Comparison of ENCODE assay signal across 9 mouse cellular contexts in the genomic region with DNA sequence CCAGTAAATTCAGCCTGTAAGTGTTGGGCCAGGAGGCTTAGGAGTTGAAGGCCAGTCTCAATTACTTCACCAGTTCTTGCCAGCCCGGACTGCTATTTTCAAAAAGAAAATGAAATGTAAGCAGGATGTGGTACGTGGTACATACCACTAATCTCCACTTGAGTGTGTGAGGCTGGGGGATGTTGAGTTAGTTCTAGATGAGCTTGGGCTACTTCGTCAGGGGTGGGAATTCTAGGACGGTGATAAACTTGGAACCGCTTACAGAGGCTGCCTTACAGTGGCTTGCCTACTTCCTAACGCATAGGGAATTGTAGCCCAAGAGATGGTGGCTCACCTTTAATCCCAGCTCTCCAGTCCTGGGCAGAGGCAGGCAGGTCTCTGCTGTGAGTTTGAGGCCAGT. TPM values are rescaled to one million over a fixed set of nuclear protein-coding genes. Genes with fewer than 3 reads are reported as not detected.
DNase-seq lines count a peak whose midpoint lies in the region; ATAC-seq and TF ChIP-seq lines count a peak whose summit lies in the region.
"Had no signal": no experiment of that assay in that cellular context is flagged by ENCODE, and none has a peak within 500 bp of the region (broad histone marks: within the 10 kb centered on the region; RNA-seq: fewer than 3 reads in every experiment).

No protein-coding gene starts in this region.

- WGBS in lung, embryonic 16.5 days, result 83% methylated on average over 6 of the region's 6 CpGs
- WGBS in embryonic facial prominence, embryonic 14.5 days, result 86% methylated on average over 6 of the region's 6 CpGs
- WGBS in small intestine, adult 2 months, result 81% methylated on average over 6 of the region's 6 CpGs

- no peak overlapping the region for H3K27ac ChIP-seq in lung, embryonic 16.5 days (ENCODE audit: low read length)
- no peak overlapping the region for H3K27ac ChIP-seq in embryonic facial prominence, embryonic 14.5 days (replicated peaks; ENCODE audit: low read depth, low read length)
- H3K27ac ChIP-seq in small intestine, adult 2 months (ENCODE audit: insufficient read depth, low read depth, low read length), result peak overlapping the region; percentile 60

- H3K36me3 ChIP-seq in erythroblast, embryonic 14.5 days (ENCODE audit: control insufficient read depth), result peaks cover 42% of the 10 kb centered on the region
- no peaks in the 10 kb centered on the region; the same call in 1 of the 2 replicates for H3K36me3 ChIP-seq in lung, embryonic 16.5 days (ENCODE audit: control insufficient read depth, insufficient read depth, low read length)
- peaks cover 25% of the 10 kb centered on the region for H3K36me3 ChIP-seq in embryonic facial prominence, embryonic 14.5 days (ENCODE audit: control insufficient read depth, insufficient read depth, low read length)
- peaks cover 6% of the 10 kb centered on the region for H3K36me3 ChIP-seq in small intestine, adult 2 months (ENCODE audit: control insufficient read depth, insufficient read depth, low read length)

- H3K4me3 ChIP-seq in erythroblast, embryonic 14.5 days (replicated peaks), result peak overlapping the region; percentile 97
- no peak overlapping the region for H3K4me3 ChIP-seq in lung, embryonic 16.5 days (ENCODE audit: low read length)
- H3K4me3 ChIP-seq in embryonic facial prominence, embryonic 14.5 days (ENCODE audit: low read depth, low read length), result no peak overlapping the region
- H3K4me3 ChIP-seq in small intestine, adult 2 months (ENCODE audit: low read depth, low read length), result peak overlapping the region; percentile 22

- no peak for TF ChIP-seq CTCF in small intestine, adult 2 months (IDR thresholded peaks at IDR 0.05; ENCODE audit: extremely low read depth, insufficient read length, insufficient replicate concordance, low read depth, low read length)

- no peak for ATAC-seq in erythroblast, adult 5-6 weeks (replicated peaks; ENCODE audit: low FRiP score, poor library complexity, severe bottlenecking)
- no peak for ATAC-seq in lung, embryonic 16.5 days (ENCODE audit: low read depth)
- ATAC-seq in embryonic facial prominence, embryonic 14.5 days (ENCODE audit: low read depth), result no peak

- H3K27me3 ChIP-seq in erythroblast, embryonic 14.5 days (ENCODE audit: control insufficient read depth), result no peaks in the 10 kb centered on the region
- no peaks in the 10 kb centered on the region for H3K27me3 ChIP-seq in lung, embryonic 16.5 days (ENCODE audit: control insufficient read depth, insufficient read depth, low read depth, low read length)
- no peaks in the 10 kb centered on the region for H3K27me3 ChIP-seq in embryonic facial prominence, embryonic 14.5 days (replicated peaks; ENCODE audit: control insufficient read depth, insufficient read depth, low read length)
- no peaks in the 10 kb centered on the region for H3K27me3 ChIP-seq in small intestine, adult 2 months (ENCODE audit: control insufficient read depth, insufficient read depth, low read length)

- peak overlapping the region; percentile 88; the same call in 1 of the 2 replicates for H3K4me2 ChIP-seq in lung, embryonic 16.5 days (ENCODE audit: low read depth, low read length)
- peak overlapping the region; percentile 56; the same call in 1 of the 2 replicates for H3K4me2 ChIP-seq in embryonic facial prominence, embryonic 14.5 days (ENCODE audit: low read depth, low read length)

- peaks cover 55% of the 10 kb centered on the region for H3K4me1 ChIP-seq in erythroblast, embryonic 14.5 days (ENCODE audit: control insufficient read depth)
- H3K4me1 ChIP-seq in lung, embryonic 16.5 days (replicated peaks; ENCODE audit: control insufficient read depth, insufficient read depth, low read length), result peaks cover 18% of the 10 kb centered on the region
- H3K4me1 ChIP-seq in embryonic facial prominence, embryonic 14.5 days (ENCODE audit: control insufficient read depth, insufficient read depth, low read length), result peaks cover 9% of the 10 kb centered on the region
- H3K4me1 ChIP-seq in small intestine, adult 2 months (ENCODE audit: control insufficient read depth, insufficient read depth, insufficient read length, low read length), result peaks cover 15% of the 10 kb centered on the region

- DNase-seq in lung, adult 18-20 months, result no peak
- no peak for DNase-seq in embryonic facial prominence, embryonic 14.5 days (ENCODE audit: low spot score)
- DNase-seq in urinary bladder, postnatal 4 days (ENCODE audit: low spot score in 2 of 2), result no peak
- DNase-seq in cerebellum, postnatal 25 days, result no peak
- DNase-seq: kidney, postnatal 10 days had no signal

- H3K9ac ChIP-seq in lung, embryonic 16.5 days (ENCODE audit: low read length), result peak overlapping the region; percentile 8; the same call in 1 of the 2 replicates
- no peak overlapping the region for H3K9ac ChIP-seq in embryonic facial prominence, embryonic 14.5 days (ENCODE audit: low read depth, low read length)

- no peak for TF ChIP-seq POLR2A in small intestine, adult 2 months (IDR thresholded peaks at IDR 0.05; ENCODE audit: low read depth, low read length)

- no peaks in the 10 kb centered on the region for H3K9me3 ChIP-seq in erythroblast, embryonic 14.5 days (ENCODE audit: control insufficient read depth, low read length)
- H3K9me3 ChIP-seq in lung, embryonic 16.5 days (ENCODE audit: control insufficient read depth, low read length), result no peaks in the 10 kb centered on the region
- no peaks in the 10 kb centered on the region for H3K9me3 ChIP-seq in embryonic facial prominence, embryonic 14.5 days (ENCODE audit: control insufficient read depth, low read length)

RNA-seq across cellular contexts. Expression of a gene that starts 1.9 kb away (rescaled TPM):
- polyA plus RNA-seq in erythroblast, embryonic 14.5 days (2012), result 12.9 and 13.5 TPM in 2 replicates
- total RNA-seq in erythroblast, adult 5-6 weeks (2015; ENCODE audit: low replicate concordance), result 59.2 and 64.6 TPM in 2 replicates
- 52.6 and 67.6 TPM in 2 replicates for total RNA-seq in erythroblast, adult 5-6 weeks (2017; ENCODE audit: low replicate concordance)
- polyA plus RNA-seq in lung, embryonic 16.5 days (2015; fragmentation: Nextera tagmentation; extraction: Ambion mirVana), result 41.4 and 44.5 TPM in 2 replicates
- polyA plus RNA-seq in embryonic facial prominence, embryonic 14.5 days (2014; fragmentation: Nextera tagmentation; extraction: Ambion mirVana), result 30.8 and 34.1 TPM in 2 replicates
- 13.7 and 40.1 TPM in 2 replicates for polyA plus RNA-seq in small intestine, adult 2 months (2012; rRNA removed)

Comparison
In these comparisons a context has a peak if more than half of its experiments do, and no peak if none do; other contexts are left out.
1. H3K4me3 ChIP-seq: peak in erythroblast, embryonic 14.5 days (single experiment) and small intestine, adult 2 months (single experiment); none in lung, embryonic 16.5 days (single experiment) and embryonic facial prominence, embryonic 14.5 days (single experiment).